26 mouse cellular contexts compared by ENCODE assay signal in the genomic region with DNA sequence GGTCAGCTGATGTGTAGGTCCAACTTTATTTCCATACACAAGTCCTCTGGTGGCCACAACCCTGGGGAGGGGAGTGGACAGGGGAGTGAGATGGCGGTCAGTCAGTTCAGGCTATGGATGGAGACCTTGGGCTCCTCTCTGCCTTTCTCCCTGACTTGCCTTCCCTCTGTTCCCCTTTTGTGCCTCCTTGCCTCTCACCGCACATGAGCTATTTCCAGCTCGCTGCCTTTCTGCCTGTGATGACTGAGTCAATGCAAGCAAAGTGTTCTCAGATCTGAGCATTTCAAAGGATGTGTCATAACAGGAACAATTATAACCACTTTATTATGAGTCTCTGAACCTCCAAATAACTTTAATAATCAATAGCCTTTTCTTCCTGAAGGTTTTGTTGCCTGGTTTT. TPM values are rescaled to one million over a fixed set of nuclear protein-coding genes. Genes with fewer than 3 reads are reported as not detected.
DNase-seq lines count a peak whose midpoint lies in the region; TF ChIP-seq lines count a peak whose summit lies in the region.
"Had no signal": no experiment of that assay in that cellular context is flagged by ENCODE, and none has a peak within 500 bp of the region (broad histone marks: within the 10 kb centered on the region; RNA-seq: fewer than 3 reads in every experiment).

No protein-coding gene starts in this region.

- peak; percentile 46 to 55 for DNase-seq in frontal cortex, postnatal 36 days (ENCODE audit: low spot score in 2 of 2)
- no peak for DNase-seq in frontal cortex, postnatal 14 days (ENCODE audit: low spot score in 2 of 2)
- peak; percentile 23 to 35 for DNase-seq in left cerebral cortex, adult 18-20 months (ENCODE audit: low spot score in 2 of 2)
- no peak for DNase-seq in left cerebral cortex, postnatal 10 days (ENCODE audit: extremely low spot score in 1 of 2, low spot score in 2 of 2)
- peak; percentile 24 for DNase-seq in right cerebral cortex, postnatal 25 days
- no peak for DNase-seq in cerebellum, adult 8-10 months
- DNase-seq: adrenal gland, postnatal 36 days; cerebellum, adult 11 months; cerebellum, postnatal 10 days; gastrocnemius, postnatal 36 days; heart, adult 2 months; heart, postnatal 14 days; kidney, postnatal 25 days; layer of hippocampus, postnatal 36 days; lung, adult 18-20 months; lung, postnatal 10 days had no signal

- H3K4me1 ChIP-seq in cortical plate, adult 2 months (ENCODE audit: control insufficient read depth, insufficient read depth, low read length) = peaks cover 12% of the 10 kb centered on the region
- H3K4me1 ChIP-seq: liver, embryonic 12.5 days had no signal

- no peak for TF ChIP-seq CTCF in cortical plate, adult 2 months (IDR thresholded peaks at IDR 0.05; ENCODE audit: extremely low read depth, insufficient read depth, low read length)

- H3K4me3 ChIP-seq in cortical plate, adult 2 months (ENCODE audit: insufficient read depth, low read length) = no peak overlapping the region
- H3K4me3 ChIP-seq: heart, adult 2 months; heart, embryonic 13.5 days; hindbrain, embryonic 12.5 days; limb, embryonic 13.5 days; liver, embryonic 12.5 days; midbrain, embryonic 12.5 days had no signal

- intact Hi-C loops in left cerebral cortex, postnatal 10 days (cut with DNase I) = no loop called here

- no peak for TF ChIP-seq POLR2A in cortical plate, adult 2 months (IDR thresholded peaks at IDR 0.05; ENCODE audit: extremely low read depth, insufficient read depth, low read length)

- peak overlapping the region; percentile 87 for H3K27ac ChIP-seq in cortical plate, adult 2 months (ENCODE audit: insufficient read depth, low read length)
- H3K27ac ChIP-seq: heart, adult 2 months; heart, embryonic 13.5 days; hindbrain, embryonic 12.5 days; limb, embryonic 13.5 days; liver, embryonic 12.5 days; midbrain, embryonic 12.5 days; stomach, postnatal 0 days had no signal

RNA-seq across cellular contexts. Expression of gene Apod, which starts 2.3 kb away (rescaled TPM):
- 100 to 1,000 TPM; 197 to 221 TPM for total RNA-seq in left cerebral cortex, adult 18-20 months (2021)
- 10 to 100 TPM; 31.0 to 31.2 TPM for total RNA-seq in left cerebral cortex, postnatal 10 days (2021)
- 224 and 296 TPM in 2 replicates for polyA plus RNA-seq in cortical plate, adult 2 months (2012; rRNA removed)
- total RNA-seq: megakaryocyte progenitor cell, adult 5-6 weeks; monocyte, adult 5-6 weeks had no signal
- polyA plus RNA-seq: CD4-positive, CD25-positive, alpha-beta regulatory T cell, adult 4 months; liver, embryonic 12.5 days had no signal

RNA-seq across cellular contexts. Expression of gene Ppp1r2, which starts 37.2 kb away (rescaled TPM):
- 100 to 1,000 TPM; 107 to 113 TPM for total RNA-seq in left cerebral cortex, adult 18-20 months (2021)
- total RNA-seq in left cerebral cortex, postnatal 10 days (2021) = 10 to 100 TPM; 65.8 to 71.9 TPM
- polyA plus RNA-seq in cortical plate, adult 2 months (2012; rRNA removed) = 62.2 and 64.2 TPM in 2 replicates

Comparison
In these comparisons a context has a peak if more than half of its experiments do, and no peak if none do; other contexts are left out.
1. DNase-seq: peak in frontal cortex, postnatal 36 days (2 of 2), left cerebral cortex, adult 18-20 months (2 of 2) and right cerebral cortex, postnatal 25 days (single experiment); none in frontal cortex, postnatal 14 days (0 of 2), left cerebral cortex, postnatal 10 days (0 of 2) and cerebellum, adult 8-10 months (single experiment).
2. RNA of gene Apod, which starts 2.3 kb away (total RNA-seq): 197 to 221 TPM in left cerebral cortex, adult 18-20 months; 31.0 to 31.2 TPM in left cerebral cortex, postnatal 10 days; every median in the first group is over 4 times any median in the second.